Mouse (Mus musculus) stomach, postnatal 0 days (tissue): ENCODE data around the gene Lep.

Source experiments
- CTCF ChIP-seq: IDR thresholded peaks from 2 replicates; pipeline ENCODE4 v1.5.1; 2016; ENCODE audit warnings: antibody characterized with exemption, low read depth, mild to moderate bottlenecking, moderate library complexity
- EP300 ChIP-seq: optimal IDR thresholded peaks from 2 replicates; pipeline ENCODE3; 2016; ENCODE audit warnings: antibody characterized with exemption

- TF ChIP-seq CTCF (no peak), EP300 (no peak)
Measured at GRCm38 (mm10) chr6:29115756-29116155, 55.7 kb downstream of the Lep start.
